Mouse (Mus musculus) mouse embryonic stem cell (cell line): ENCODE data around the gene Setd5.

Experiments used
- in situ Hi-C, 2 experiments: fragments of 300-500 bp; cut with MboI; formaldehyde crosslinking; loops; 1 replicate in 1 of 2; 3 replicates in 1 of 2; pipeline ENCODE4 v1.14.3; 2019 to 2020; ENCODE audit warnings: low sequenced_read_pairs in 2 of 2, low pct_unique_long_range_greater_than_20kb in 1 of 2, mixed read lengths in 1 of 2; ENCODE audit not compliant: unreplicated experiment in 1 of 2

Setd5 gene

DNA sequence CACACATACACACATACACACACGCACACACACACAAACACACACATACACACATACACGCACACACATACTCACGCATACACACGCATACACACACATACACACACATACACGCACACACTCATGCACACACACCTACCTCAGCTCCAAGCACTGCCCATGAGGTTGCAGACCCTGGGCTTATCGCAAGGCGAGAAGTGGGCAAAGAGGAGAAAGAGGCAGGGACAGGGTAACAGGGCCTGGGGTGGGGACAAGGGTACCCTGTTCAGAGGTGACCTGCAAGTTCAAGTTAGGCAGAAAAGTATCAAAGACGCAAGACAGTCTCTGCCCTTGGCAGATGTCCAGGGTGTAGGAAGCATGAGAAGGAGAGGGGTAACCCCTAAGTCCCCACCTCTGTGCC lies 93.5 kb downstream of the Setd5 start:
- in situ Hi-C loops, result no loop called here

DNA sequence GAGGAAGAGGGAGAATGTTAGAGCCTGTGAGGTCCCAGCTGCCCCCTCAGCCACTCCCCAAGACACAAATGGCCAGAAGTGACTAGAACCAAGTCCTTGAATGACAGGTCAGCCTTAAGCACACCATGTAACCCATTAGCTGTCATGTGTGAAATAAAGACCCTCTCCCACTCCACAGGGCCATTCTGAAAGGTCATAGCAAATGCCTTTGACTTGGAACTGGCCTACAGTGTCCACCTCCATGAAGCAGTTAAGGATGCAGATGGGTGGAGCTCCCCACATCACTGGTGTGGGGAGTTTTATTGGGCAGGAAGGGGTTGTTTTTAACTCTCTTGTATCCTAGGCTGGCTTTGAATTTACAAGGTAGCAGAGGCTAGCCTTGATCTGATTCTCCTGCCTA lies 94.8 kb downstream of the Setd5 start:
- in situ Hi-C loops, result no loop called here

DNA sequence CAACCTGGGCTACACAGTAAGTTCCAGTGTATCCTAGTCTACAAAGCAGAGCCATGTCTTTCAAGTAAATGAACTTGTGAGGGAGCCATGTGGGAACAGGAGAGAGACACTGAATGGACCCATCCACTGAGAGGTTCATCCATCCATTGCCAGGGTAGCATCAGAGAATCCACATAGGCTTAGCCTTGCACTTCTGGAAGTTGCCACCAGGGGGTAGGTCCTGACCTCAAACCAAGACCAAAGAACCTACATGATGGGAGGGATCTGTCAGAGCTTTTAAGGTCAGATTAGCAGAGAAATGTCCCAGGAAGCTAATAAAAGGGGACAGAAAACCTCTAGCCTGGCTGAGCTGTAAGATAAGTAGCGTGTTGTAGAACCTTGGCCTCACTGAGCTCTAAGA lies 95.4 kb downstream of the Setd5 start:
- in situ Hi-C loops, result no loop called here

DNA sequence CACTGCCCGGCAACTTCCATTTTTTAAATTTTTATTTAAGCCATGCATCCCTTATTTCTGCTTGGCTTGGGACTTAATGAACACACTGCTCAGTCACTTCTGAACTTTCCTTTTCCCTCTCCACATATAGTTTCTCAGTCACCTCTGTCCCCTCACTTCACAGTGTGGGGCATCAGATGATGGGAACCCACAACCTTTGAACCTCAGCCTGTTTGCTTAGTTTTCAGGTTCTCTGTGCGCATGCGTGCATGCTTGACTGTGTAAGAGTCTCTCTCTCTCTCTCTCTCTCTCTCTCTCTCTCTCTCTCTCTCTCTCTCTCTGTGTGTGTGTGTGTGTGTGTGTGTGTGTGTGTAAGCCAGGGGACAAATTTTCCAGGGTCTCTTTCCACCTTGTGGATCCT lies 98.3 kb downstream of the Setd5 start:
- in situ Hi-C loops, result no loop called here

DNA sequence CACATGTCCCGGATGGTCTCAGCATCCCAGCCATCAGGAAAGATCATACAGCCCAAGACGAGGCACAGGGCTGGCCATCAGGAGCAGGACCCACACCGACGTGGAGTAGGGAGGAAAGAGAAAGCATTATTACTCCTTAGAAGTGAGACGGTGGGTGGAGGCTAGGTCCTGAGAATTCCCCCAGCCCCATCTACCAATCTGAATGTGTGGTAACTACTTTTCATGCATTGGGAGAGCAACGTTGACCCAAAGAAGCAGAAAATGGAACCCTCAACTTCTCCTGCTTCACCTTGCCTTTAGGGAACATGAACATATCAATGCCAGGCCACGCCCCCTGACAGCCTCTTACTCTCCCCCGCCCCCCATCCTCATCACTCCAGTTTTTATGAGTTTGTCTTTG lies 99.4 kb downstream of the Setd5 start:
- in situ Hi-C loops, result no loop called here

DNA sequence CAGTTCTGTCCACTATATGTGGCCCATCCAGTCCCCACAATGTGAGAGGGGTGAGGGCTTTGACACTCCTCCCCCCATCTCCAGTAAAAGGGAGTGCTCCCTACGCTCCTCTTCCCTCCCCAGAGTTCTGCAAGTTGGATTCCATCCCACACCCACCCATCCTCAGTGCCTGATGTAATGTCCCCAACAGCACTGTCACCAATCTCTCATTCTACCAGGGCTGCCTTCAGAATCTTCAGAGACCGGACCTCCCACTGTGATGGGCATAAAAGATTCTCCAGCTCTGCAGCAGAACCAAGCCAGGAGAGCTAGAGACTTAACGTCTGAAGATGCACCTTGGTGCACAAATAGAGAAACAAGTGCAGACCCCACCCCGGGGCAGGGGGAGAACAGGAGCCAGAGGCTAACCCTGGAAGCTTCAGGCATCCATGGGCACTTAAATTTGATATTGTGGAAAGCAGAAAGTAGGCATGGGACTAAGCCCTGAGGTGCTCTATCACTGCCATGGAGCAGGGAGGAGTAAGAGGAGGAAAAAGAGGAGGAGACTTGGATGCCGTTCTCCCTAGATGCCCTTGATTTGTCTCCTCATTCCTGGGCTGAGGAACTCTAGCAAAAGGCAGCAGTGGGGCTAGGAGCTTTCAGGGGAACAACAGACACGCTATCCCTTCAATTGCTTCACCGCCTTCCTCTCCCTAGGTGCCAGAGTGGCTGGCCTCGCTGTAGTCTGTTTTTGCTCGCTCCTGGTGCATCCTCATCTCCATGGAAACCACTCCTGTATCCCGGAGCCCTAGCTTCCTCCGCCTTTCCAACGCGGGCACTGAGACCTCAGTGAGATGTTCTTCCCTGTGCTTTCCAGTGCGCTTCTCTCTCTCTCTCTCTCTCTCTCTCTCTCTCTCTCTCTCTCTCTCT lies 101.4 kb downstream of the Setd5 start:
- in situ Hi-C loops, result no loop called here

DNA sequence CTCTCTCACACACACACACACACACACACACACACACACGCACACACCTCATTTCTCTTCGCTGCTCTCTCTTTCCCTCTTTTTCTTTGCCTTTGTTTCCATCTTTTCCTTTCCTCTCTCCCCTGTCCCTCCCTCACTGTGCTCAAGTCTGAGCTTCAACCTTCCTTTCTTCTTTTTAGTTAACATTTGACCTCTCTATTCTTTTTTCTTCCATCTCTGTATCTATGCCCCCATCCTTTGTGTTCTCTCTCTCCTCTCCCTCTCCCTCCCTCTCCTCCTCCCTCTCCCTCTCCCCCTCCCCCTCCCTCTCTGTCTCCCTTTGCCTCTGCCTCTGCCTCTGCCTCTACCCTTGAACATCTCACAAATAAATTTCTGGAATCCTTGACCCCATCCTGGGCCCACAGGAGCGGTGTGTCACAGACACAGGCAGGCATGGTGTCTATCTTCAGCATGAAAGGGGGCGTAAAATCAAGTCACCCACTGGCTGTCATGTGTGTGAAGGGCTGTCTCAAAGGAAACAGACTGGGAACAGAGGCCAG lies 102.1 kb downstream of the Setd5 start:
- in situ Hi-C loops, result no loop called here

DNA sequence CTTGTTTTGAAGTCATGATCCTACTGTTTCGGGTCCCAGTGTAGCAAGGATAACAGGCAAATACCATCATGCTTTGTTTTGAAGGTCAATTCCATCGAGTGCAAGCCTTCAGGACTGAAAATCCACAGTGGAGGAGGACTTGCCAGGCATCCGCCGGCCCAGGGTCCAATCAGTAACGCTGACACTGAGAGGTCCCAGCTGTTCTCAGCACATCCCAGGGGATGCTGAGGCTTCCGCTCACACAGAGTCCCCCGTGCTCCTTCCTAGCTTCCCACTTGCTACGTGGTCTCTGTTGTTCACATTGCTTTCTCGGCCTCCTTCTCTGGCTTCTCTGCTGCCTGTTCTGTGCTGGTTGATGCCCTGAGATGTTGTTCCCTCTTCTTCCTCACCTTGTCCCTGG lies 107.0 kb downstream of the Setd5 start:
- in situ Hi-C loops, result no loop called here

DNA sequence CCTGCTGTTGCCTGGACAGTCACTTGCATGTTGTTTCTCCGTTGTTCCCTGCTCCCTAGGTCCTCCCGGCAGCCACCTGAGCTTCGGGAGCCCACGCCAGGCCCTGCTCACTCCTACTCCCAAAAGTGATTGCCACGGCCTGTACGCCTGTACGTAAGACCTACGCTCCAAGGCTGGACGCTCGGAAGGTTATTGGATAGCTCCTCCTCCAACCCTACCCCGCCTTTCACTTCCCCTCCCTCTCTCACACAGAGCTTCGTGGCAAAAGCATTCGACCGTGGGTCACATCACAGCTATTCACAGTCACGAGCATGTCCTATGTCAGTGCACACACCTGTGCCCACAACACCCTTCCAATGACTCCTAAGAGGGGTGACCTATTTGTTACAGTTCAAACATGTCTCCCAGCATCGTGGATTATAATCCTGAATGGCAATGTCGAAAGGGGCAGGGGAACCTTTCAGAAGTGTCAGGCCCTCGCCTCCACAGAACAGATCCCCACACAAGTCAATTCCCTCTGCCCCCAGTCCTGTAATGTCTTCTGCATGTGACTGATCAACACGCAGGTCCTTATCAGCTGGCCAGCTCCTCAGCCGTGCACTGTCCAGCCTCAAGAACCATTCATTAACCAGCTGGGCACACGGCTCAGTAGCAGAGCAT lies 107.8 kb downstream of the Setd5 start:
- in situ Hi-C loops, result no loop called here

DNA sequence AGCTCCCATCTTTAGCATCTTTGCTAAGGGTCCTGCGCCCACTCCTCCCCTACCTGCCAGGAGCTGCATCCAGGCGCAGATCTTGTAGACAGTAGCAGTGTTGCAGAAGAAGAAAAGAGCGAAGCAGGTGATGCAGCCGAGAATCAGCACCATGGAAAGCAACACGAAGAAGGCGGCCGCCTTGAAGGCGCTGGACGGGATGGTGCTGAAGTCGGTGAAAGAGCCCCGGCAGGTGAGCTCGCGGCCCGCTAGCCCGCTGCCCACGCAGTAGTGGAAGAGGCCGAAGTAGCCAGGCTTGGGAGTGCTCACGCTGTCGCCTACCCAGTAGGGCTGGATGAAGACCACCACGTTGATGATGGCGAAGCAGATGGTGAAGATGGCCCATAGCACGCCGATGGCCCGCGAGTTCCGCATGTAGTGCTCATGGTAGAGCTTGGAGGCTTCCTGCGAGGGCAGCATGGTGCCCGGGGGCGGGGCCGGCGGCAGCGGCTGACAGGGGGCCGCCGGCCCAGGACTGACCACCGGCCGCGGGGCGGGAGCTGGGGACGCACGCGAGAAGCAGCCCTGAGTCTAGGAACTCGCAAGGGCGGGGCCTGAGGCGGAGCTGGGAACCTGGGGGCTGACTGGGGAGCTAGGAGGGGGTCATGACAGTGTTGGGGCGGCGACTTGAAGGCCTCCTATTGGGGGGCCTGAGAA lies 116.7 kb downstream of the Setd5 start:
- in situ Hi-C loops, result no loop called here

DNA sequence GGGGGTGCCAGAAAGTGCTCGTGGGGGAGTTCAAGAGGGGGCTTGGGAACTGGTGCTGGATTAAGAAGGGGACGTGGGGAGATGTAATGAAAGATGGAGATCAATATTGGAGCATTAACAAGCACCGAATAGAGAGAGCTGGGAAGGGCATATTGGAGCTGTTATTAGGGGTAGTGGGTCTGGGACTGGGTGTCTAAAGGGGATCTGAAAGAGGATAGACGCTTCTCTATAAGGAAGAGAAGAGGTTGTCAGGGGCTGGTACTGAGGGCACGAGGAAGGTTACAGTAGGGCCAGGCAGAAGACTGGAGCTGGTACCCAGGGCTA lies 117.3 kb downstream of the Setd5 start:
- in situ Hi-C loops, result no loop called here

DNA sequence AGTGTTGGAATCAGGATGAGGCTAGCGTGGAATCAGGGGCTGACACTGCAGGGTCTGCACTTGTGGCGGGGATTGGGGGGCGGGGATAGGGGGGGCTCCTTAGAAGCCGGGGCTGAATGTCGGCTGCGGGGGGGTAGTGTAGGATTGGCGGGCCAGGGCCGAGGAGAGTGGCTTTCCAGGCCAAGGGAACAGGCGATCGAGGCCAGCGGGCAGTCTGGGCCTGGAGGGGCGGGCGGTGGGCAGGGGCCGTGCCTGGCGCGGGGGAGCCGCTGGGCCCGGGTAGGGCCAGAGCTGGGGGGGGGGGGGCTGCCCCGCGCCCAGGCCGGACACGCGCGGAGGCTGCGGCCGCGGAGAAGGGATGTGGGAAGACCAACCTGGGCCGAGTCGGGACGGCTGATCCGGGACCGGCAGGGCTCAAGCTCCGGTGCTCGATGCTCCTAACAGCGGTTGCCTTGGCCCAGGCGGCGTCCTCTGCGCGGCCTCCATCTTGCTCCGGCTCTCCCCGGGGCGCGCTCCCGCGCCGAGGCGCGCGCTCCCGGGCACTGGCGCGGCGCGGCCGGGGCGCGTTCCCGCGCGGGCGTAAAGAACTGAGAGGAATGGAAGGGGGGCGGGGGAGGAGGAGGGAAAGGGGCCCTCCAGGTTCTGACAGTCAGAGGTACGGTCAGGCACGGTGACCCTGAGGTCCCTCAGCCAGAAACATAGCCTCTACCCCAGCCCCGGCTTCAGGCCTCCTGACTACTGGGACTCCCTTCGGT lies 117.9 kb downstream of the Setd5 start, which contains the start of gene Lhfpl4:
Gene Lhfpl4, minus strand, starts transcription at position 544 of the 755 bp plus-strand sequence.
- in situ Hi-C loops, result no loop called here

DNA sequence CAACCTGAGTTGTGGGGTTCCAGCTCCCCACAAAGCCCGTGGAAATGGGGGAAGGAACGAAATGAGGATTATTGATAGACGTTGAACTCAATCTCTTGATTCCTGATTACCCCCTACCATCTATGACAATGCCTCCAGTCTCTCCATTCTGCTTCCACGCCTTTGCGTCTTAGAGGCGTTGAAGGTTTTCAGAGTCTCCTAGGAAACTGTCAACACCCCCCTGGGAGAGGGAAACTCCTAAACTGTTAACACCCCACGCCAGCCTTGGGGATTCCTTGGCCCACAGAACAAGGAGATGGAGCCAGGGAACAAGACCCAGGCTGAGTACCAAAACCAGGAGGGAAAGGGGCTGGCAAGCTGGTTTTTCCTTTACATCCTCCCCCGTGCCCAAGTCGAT lies 118.4 kb downstream of the Setd5 start:
- in situ Hi-C loops, result no loop called here
